Mouse (Mus musculus): ENCODE data around the gene Cdkn1c. TPM values are rescaled to one million over a fixed set of nuclear protein-coding genes. Genes with fewer than 3 reads are reported as not detected.

Gene Cdkn1c
- polyA plus RNA-seq, 1 experiment = 23.4 TPM

DNA sequence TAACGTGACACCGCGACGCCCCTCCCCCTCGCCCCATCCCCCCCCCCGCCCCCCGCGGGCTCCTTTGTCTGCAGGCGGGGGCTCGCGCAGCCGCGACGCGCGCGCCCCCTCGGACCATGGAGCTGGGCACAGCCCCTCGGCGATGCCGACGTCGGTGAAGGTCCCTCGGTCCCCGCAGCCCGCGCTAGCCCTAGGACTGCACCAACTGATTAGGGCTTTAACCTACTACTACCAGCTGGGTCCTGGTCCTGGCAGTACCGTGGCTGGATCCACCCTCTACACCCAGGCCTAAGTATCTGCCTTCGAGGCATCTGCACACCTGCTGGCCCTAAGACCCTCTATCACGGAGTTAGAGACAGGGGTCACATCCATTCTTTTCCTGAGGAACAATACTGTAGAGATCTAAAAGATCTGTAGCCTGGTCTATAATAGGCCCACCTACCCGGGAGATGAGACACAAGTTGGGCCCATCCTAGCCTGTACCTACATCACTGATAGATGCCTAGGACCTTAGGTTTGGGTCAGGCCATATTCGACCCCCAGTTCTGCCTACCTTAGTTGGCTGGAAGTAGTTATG is 532 bp upstream of the Cdkn1c start:
- peaks cover 18% of the 10 kb centered on the region for H3K27me3 ChIP-seq (ENCODE audit: control insufficient read depth, insufficient read depth, low read length, poor library complexity, severe bottlenecking)
- no peaks in the 10 kb centered on the region for H3K9me3 ChIP-seq (replicated peaks; ENCODE audit: control insufficient read depth, insufficient read depth, low read length, poor library complexity, severe bottlenecking)
- H3K9ac ChIP-seq (ENCODE audit: low read depth, poor library complexity, severe bottlenecking) = no peak overlapping the region
- H3K4me3 ChIP-seq (ENCODE audit: low read depth, low read length) = peak overlapping the region; percentile 57
- TF ChIP-seq EP300 (IDR thresholded peaks at IDR 0.05; ENCODE audit: insufficient read depth, low read depth, low read length) (no peak), POLR2A (IDR thresholded peaks at IDR 0.05; ENCODE audit: insufficient read depth, low read length) (no peak), CTCF (IDR thresholded peaks at IDR 0.05; ENCODE audit: low read depth, low read length) (no peak)
- peaks cover 5% of the 10 kb centered on the region for H3K4me1 ChIP-seq (ENCODE audit: control insufficient read depth, insufficient read depth, low read length)
- no peak overlapping the region for H3K27ac ChIP-seq (ENCODE audit: insufficient read depth, low read length)
- no peaks in the 10 kb centered on the region for H3K36me3 ChIP-seq (ENCODE audit: control insufficient read depth, insufficient read depth, low read length, poor library complexity, severe bottlenecking)

DNA sequence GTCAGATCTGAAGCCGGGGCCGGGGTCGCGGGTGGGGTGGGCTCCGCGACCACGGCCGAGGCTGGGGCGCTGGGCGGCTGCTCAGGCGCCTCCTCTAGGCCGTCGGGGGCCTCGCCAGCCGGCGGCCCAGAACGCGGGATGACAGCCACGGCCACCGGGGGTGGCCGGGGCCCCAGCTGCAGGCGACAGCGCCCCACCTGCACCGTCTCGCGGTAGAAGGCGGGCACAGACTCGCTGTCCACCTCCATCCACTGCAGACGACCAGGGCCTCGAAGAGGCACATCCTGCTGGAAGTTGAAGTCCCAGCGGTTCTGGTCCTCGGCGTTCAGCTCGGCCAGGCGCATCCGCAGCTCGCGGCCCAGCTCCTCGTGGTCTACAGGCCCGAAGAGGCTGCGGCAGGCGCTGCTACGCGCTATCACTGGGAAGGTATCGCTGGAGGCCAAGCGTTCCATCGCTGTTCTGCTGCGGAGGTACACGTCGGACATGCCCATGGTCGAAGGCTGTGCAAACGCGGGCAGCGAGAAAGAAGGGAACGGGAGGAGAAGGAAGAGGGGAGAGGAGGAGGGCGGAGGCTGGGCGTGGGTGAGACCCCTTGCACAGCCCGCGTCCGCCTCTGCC is 524 bp downstream of the Cdkn1c start:
- peaks cover 18% of the 10 kb centered on the region for H3K27me3 ChIP-seq (ENCODE audit: control insufficient read depth, insufficient read depth, low read length, poor library complexity, severe bottlenecking)

GRCm38 (mm10) chr7:143459332-143460211 is 1.3 kb downstream of the Cdkn1c start:
- Histone ChIP-seq H3K4me3 (ENCODE audit: low read depth, low read length) (peak overlapping the region; percentile 48), H3K4me1 (ENCODE audit: control insufficient read depth, insufficient read depth, low read length) (peaks cover 2% of the 10 kb centered on the region), H3K9me3 (replicated peaks; ENCODE audit: control insufficient read depth, insufficient read depth, low read length, poor library complexity, severe bottlenecking) (no peaks in the 10 kb centered on the region), H3K27me3 (ENCODE audit: control insufficient read depth, insufficient read depth, low read length, poor library complexity, severe bottlenecking) (peaks cover 18% of the 10 kb centered on the region), H3K36me3 (ENCODE audit: control insufficient read depth, insufficient read depth, low read length, poor library complexity, severe bottlenecking) (no peaks in the 10 kb centered on the region), H3K9ac (ENCODE audit: low read depth, poor library complexity, severe bottlenecking) (peak overlapping the region; percentile 31), H3K27ac (ENCODE audit: insufficient read depth, low read length) (no peak overlapping the region)
- no peak for TF ChIP-seq POLR2A (IDR thresholded peaks at IDR 0.05; ENCODE audit: insufficient read depth, low read length)
- TF ChIP-seq EP300 (IDR thresholded peaks at IDR 0.05; ENCODE audit: insufficient read depth, low read depth, low read length) = no peak
- TF ChIP-seq CTCF (IDR thresholded peaks at IDR 0.05; ENCODE audit: low read depth, low read length) = no peak

More for the DNA sequence above, 524 bp downstream of the Cdkn1c start:
- Histone ChIP-seq H3K27ac (ENCODE audit: insufficient read depth, low read length) (no peak overlapping the region), H3K36me3 (ENCODE audit: control insufficient read depth, insufficient read depth, low read length, poor library complexity, severe bottlenecking) (no peaks in the 10 kb centered on the region), H3K4me3 (ENCODE audit: low read depth, low read length) (peak overlapping the region; percentile 53), H3K9me3 (replicated peaks; ENCODE audit: control insufficient read depth, insufficient read depth, low read length, poor library complexity, severe bottlenecking) (no peaks in the 10 kb centered on the region), H3K4me1 (ENCODE audit: control insufficient read depth, insufficient read depth, low read length) (peaks cover 3% of the 10 kb centered on the region), H3K9ac (ENCODE audit: low read depth, poor library complexity, severe bottlenecking) (peak overlapping the region; percentile 31; the same call in 1 of the 2 replicates)
- TF ChIP-seq POLR2A (IDR thresholded peaks at IDR 0.05; ENCODE audit: insufficient read depth, low read length) = no peak
- TF ChIP-seq EP300 (IDR thresholded peaks at IDR 0.05; ENCODE audit: insufficient read depth, low read depth, low read length) = no peak
- TF ChIP-seq CTCF (IDR thresholded peaks at IDR 0.05; ENCODE audit: low read depth, low read length) = no peak

- no peaks in the 10 kb centered on the region for H3K9me3 ChIP-seq (replicated peaks; ENCODE audit: control insufficient read depth, insufficient read depth, low read length, poor library complexity, severe bottlenecking)
- TF ChIP-seq CTCF (IDR thresholded peaks at IDR 0.05; ENCODE audit: low read depth, low read length) = no peak
- TF ChIP-seq POLR2A (IDR thresholded peaks at IDR 0.05; ENCODE audit: insufficient read depth, low read length) = no peak
- no peak for TF ChIP-seq EP300 (IDR thresholded peaks at IDR 0.05; ENCODE audit: insufficient read depth, low read depth, low read length)
- H3K27ac ChIP-seq (ENCODE audit: insufficient read depth, low read length) = no peak overlapping the region
- H3K36me3 ChIP-seq (ENCODE audit: control insufficient read depth, insufficient read depth, low read length, poor library complexity, severe bottlenecking) = no peaks in the 10 kb centered on the region
- H3K4me1 ChIP-seq (ENCODE audit: control insufficient read depth, insufficient read depth, low read length) = peaks cover 2% of the 10 kb centered on the region
- H3K9ac ChIP-seq (ENCODE audit: low read depth, poor library complexity, severe bottlenecking) = peak overlapping the region; percentile 31; the same call in 1 of the 2 replicates
- peak overlapping the region; percentile 48 for H3K4me3 ChIP-seq (ENCODE audit: low read depth, low read length)
- peaks cover 18% of the 10 kb centered on the region for H3K27me3 ChIP-seq (ENCODE audit: control insufficient read depth, insufficient read depth, low read length, poor library complexity, severe bottlenecking)
Measured at GRCm38 (mm10) chr7:143458963-143459331, 1.9 kb downstream of the Cdkn1c start.

DNA sequence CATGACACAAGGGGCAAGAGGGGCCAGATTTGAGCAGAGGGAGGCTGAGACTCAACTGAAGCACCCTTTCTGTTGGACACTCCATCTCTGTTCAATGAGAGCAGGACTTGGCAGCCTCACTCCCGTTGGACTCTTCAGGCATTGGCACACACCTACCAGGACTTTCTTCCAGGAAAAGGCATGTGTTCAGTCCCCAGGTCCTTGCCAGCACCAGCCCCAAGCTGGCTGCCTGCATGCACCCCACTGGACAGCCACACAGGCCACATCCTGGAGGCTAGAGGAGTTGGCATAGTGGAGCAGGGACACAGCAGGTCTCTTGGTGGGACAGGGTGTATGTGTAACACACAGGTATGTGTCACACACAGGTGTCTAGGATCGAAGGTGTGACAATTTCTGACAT is 13.7 kb downstream of the Cdkn1c start:
- Histone ChIP-seq H3K9ac (ENCODE audit: low read depth, poor library complexity, severe bottlenecking) (no peak overlapping the region), H3K27me3 (ENCODE audit: control insufficient read depth, insufficient read depth, low read length, poor library complexity, severe bottlenecking) (peaks cover 24% of the 10 kb centered on the region), H3K36me3 (ENCODE audit: control insufficient read depth, insufficient read depth, low read length, poor library complexity, severe bottlenecking) (no peaks in the 10 kb centered on the region), H3K9me3 (replicated peaks; ENCODE audit: control insufficient read depth, insufficient read depth, low read length, poor library complexity, severe bottlenecking) (no peaks in the 10 kb centered on the region), H3K4me3 (ENCODE audit: low read depth, low read length) (no peak overlapping the region), H3K27ac (ENCODE audit: insufficient read depth, low read length) (no peak overlapping the region), H3K4me1 (ENCODE audit: control insufficient read depth, insufficient read depth, low read length) (no peaks in the 10 kb centered on the region)
- TF ChIP-seq EP300 (IDR thresholded peaks at IDR 0.05; ENCODE audit: insufficient read depth, low read depth, low read length) = no peak
- TF ChIP-seq POLR2A (IDR thresholded peaks at IDR 0.05; ENCODE audit: insufficient read depth, low read length) = no peak
- no peak for TF ChIP-seq CTCF (IDR thresholded peaks at IDR 0.05; ENCODE audit: low read depth, low read length)
